Mouse (Mus musculus) small intestine, adult 2 months (tissue): ENCODE measurements around the gene Lyar.

ENCODE experiments used
- CTCF ChIP-seq: fragments of 200-500 bp; IDR thresholded peaks from 2 replicates; pipeline ENCODE4 v1.5.1; 2012; ENCODE audit warnings: low read depth, mild to moderate bottlenecking, control low read depth, inconsistent platforms, low read length, moderate library complexity, mixed read lengths; ENCODE audit not compliant: insufficient replicate concordance, insufficient read length; ENCODE audit errors: extremely low read depth
- POLR2A ChIP-seq: fragments of 200-500 bp; IDR thresholded peaks from 2 replicates; pipeline ENCODE4 v1.6.1; 2012; ENCODE audit warnings: low read depth, mild to moderate bottlenecking, control low read depth, inconsistent platforms, low read length, moderate library complexity

GRCm38 (mm10) chr5:38174256-38174912 lies 45.9 kb upstream of the Lyar start:
- TF ChIP-seq CTCF (no peak), POLR2A (no peak)
